ENCODE assay signal across 12 mouse cellular contexts in genomic region chr9:77636450-77636951, GRCm38 (mm10). TPM values are rescaled to one million over a fixed set of nuclear protein-coding genes. Genes with fewer than 3 reads are reported as not detected.
A peak's percentile ranks its signal among the peaks of the same experiment; 100 is the strongest.
DNase-seq lines count a peak whose midpoint lies in the region; ATAC-seq and TF ChIP-seq lines count a peak whose summit lies in the region.
"Had no signal": no experiment of that assay in that cellular context is flagged by ENCODE, and none has a peak within 500 bp of the region (broad histone marks: within the 10 kb centered on the region; RNA-seq: fewer than 3 reads in every experiment).

Klhl31 (plus strand) TSS chr9:77636500.

- no peaks in the 10 kb centered on the region for H3K9me3 ChIP-seq in lung, embryonic 14.5 days (ENCODE audit: low read depth, low read length)
- H3K9me3 ChIP-seq in heart, postnatal 0 days (replicated peaks; ENCODE audit: control insufficient read depth, low read length) = no peaks in the 10 kb centered on the region
- H3K9me3 ChIP-seq in limb, embryonic 13.5 days = no peaks in the 10 kb centered on the region
- H3K9me3 ChIP-seq: neural tube, embryonic 13.5 days had no signal

- H3K36me3 ChIP-seq in lung, embryonic 14.5 days (ENCODE audit: insufficient read depth) = no peaks in the 10 kb centered on the region
- no peaks in the 10 kb centered on the region for H3K36me3 ChIP-seq in heart, postnatal 0 days (replicated peaks; ENCODE audit: control insufficient read depth, insufficient read depth, low read length)
- H3K36me3 ChIP-seq in limb, embryonic 13.5 days = no peaks in the 10 kb centered on the region
- H3K36me3 ChIP-seq: neural tube, embryonic 13.5 days had no signal

- peak within 1 kb of the TSS; percentile 34; the same call in 1 of the 2 replicates for H3K4me2 ChIP-seq in lung, embryonic 14.5 days
- H3K4me2 ChIP-seq in heart, postnatal 0 days (ENCODE audit: low read depth, low read length) = peak within 1 kb of the TSS; percentile 60
- no peak within 1 kb of the TSS for H3K4me2 ChIP-seq in limb, embryonic 13.5 days (replicated peaks)
- H3K4me2 ChIP-seq: neural tube, embryonic 13.5 days had no signal

- H3K27me3 ChIP-seq in lung, embryonic 14.5 days (ENCODE audit: insufficient read depth, low read length) = no peaks in the 10 kb centered on the region
- no peaks in the 10 kb centered on the region for H3K27me3 ChIP-seq in heart, postnatal 0 days (ENCODE audit: control insufficient read depth, insufficient read depth, low read length)
- no peaks in the 10 kb centered on the region for H3K27me3 ChIP-seq in limb, embryonic 13.5 days
- H3K27me3 ChIP-seq: neural tube, embryonic 13.5 days had no signal

- H3K27ac ChIP-seq in lung, embryonic 14.5 days (ENCODE audit: low read depth) = no peak within 1 kb of the TSS; the same call in 1 of the 2 replicates
- peak within 1 kb of the TSS; percentile 93 for H3K27ac ChIP-seq in heart, postnatal 0 days (ENCODE audit: low read depth)
- H3K27ac ChIP-seq in limb, embryonic 13.5 days = peak within 1 kb of the TSS; percentile 17; the same call in 1 of the 2 replicates
- H3K27ac ChIP-seq: neural tube, embryonic 13.5 days had no signal

- H3K4me1 ChIP-seq in lung, embryonic 14.5 days (ENCODE audit: insufficient read depth) = 0 out of 2 replicates have a peak, but pooled peaks cover 3% of the 10 kb centered on the region
- 0 out of 2 replicates have a peak, but pooled peaks cover 4% of the 10 kb centered on the region for H3K4me1 ChIP-seq in heart, postnatal 0 days (ENCODE audit: control insufficient read depth, insufficient read depth)
- H3K4me1 ChIP-seq in limb, embryonic 13.5 days = 0 out of 2 replicates have a peak, but pooled peaks cover 3% of the 10 kb centered on the region
- H3K4me1 ChIP-seq: neural tube, embryonic 13.5 days had no signal

- peak; percentile 56; the same call in 1 of the 2 replicates for ATAC-seq in lung, embryonic 14.5 days (ENCODE audit: insufficient read depth)
- peak; percentile 93 for ATAC-seq in heart, postnatal 0 days (ENCODE audit: insufficient read depth, low read depth)
- peak; percentile 62 for ATAC-seq in limb, embryonic 13.5 days (ENCODE audit: low FRiP score, low read depth)
- ATAC-seq: forebrain, postnatal 0 days had no signal

- WGBS in lung, embryonic 14.5 days = 19% methylated on average over 10 of the region's 10 CpGs
- 10% methylated on average over 10 of the region's 10 CpGs for WGBS in heart, postnatal 0 days
- 32% methylated on average over 10 of the region's 10 CpGs for WGBS in limb, embryonic 13.5 days

- TF ChIP-seq CTCF in lung, embryonic 14.5 days (IDR thresholded peaks at IDR 0.05; ENCODE audit: low read depth) = no peak
- peak; percentile 26; the same call in 1 of the 2 replicates for TF ChIP-seq CTCF in heart, postnatal 0 days (IDR thresholded peaks at IDR 0.05; ENCODE audit: low read depth)

- DNase-seq in lung, embryonic 14.5 days = peak; percentile 20
- no peak for DNase-seq in lung, postnatal 14 days
- DNase-seq in gastrocnemius, adult 8-10 months (ENCODE audit: low spot score in 2 of 2) = peak; percentile 59 to 77
- DNase-seq in heart, postnatal 0 days (ENCODE audit: low spot score) = peak; percentile 87
- no peak for DNase-seq in cerebellum, adult 9-10 months
- DNase-seq in layer of hippocampus, adult 11-12 months (ENCODE audit: low spot score) = no peak
- DNase-seq in right cerebral cortex, adult 2 months (ENCODE audit: low spot score in 2 of 2) = no peak
- DNase-seq: cerebellum, adult 18-20 months; forebrain, postnatal 0 days had no signal

- TF ChIP-seq EP300 in heart, postnatal 0 days (IDR thresholded peaks at IDR 0.05; ENCODE audit: low read depth) = peak; percentile 35; the same call in 1 of the 2 replicates

- H3K4me3 ChIP-seq in lung, embryonic 14.5 days (ENCODE audit: low read depth, low read length) = no peak within 1 kb of the TSS
- H3K4me3 ChIP-seq in heart, postnatal 0 days (ENCODE audit: low read depth, low read length) = peak within 1 kb of the TSS; percentile 36
- no peak within 1 kb of the TSS for H3K4me3 ChIP-seq in limb, embryonic 13.5 days
- H3K4me3 ChIP-seq: neural tube, embryonic 13.5 days had no signal

- H3K9ac ChIP-seq in lung, embryonic 14.5 days = no peak within 1 kb of the TSS
- peak within 1 kb of the TSS; percentile 49 for H3K9ac ChIP-seq in heart, postnatal 0 days (replicated peaks; ENCODE audit: low read depth, low read length)
- H3K9ac ChIP-seq in limb, embryonic 13.5 days = no peak within 1 kb of the TSS
- H3K9ac ChIP-seq: forebrain, postnatal 0 days; neural tube, embryonic 13.5 days had no signal

RNA-seq across cellular contexts. Expression of gene Klhl31, which starts in this region (rescaled TPM):
- polyA plus RNA-seq in lung, embryonic 14.5 days (2014; fragmentation: Nextera tagmentation; extraction: Ambion mirVana) = 0.33 and 0.54 TPM in 2 replicates
- 100 to 1,000 TPM; 595 to 734 (median 690) TPM for total RNA-seq in gastrocnemius, adult 8-10 months (2022)
- 75.3 and 80.7 TPM in 2 replicates for total RNA-seq in heart, postnatal 0 days (2014; rRNA removed; ENCODE audit: low replicate concordance)
- 66.8 TPM in 2 replicates for polyA plus RNA-seq in heart, postnatal 0 days (2015; fragmentation: Nextera tagmentation; extraction: Ambion mirVana)
- 8.9 and 10.3 TPM in 2 replicates for polyA plus RNA-seq in limb, embryonic 13.5 days (2015; fragmentation: Nextera tagmentation; extraction: Ambion mirVana)
- polyA plus RNA-seq: large intestine, adult 2 months had no signal

Comparison
In these comparisons a context has a peak if more than half of its experiments do, and no peak if none do; other contexts are left out.
1. Peak in DNase-seq, ATAC-seq and H3K4me2 ChIP-seq in lung, embryonic 14.5 days; RNA of the gene not detected or under 1 TPM.
2. DNase-seq: peak in gastrocnemius, adult 8-10 months (2 of 2) and heart, postnatal 0 days (single experiment); none in lung, postnatal 14 days (single experiment), cerebellum, adult 9-10 months (single experiment), layer of hippocampus, adult 11-12 months (single experiment) and right cerebral cortex, adult 2 months (0 of 2).
3. Peak in every context shown above with its lines, with median percentiles within 50 percentile points of each other: ATAC-seq.